Mouse (Mus musculus) myocyte (in vitro differentiated cells): ENCODE data around the gene Slc13a1. TPM values are rescaled to one million over a fixed set of nuclear protein-coding genes. Genes with fewer than 3 reads are reported as not detected.

Source experiments
- H3K27me3 ChIP-seq: one replicate; pipeline ENCODE4 v1.6.1; 2011; ENCODE audit not compliant: control insufficient read depth, insufficient read depth, insufficient read length
- H3K36me3 ChIP-seq: one replicate; pipeline ENCODE4 v1.6.1; 2011; ENCODE audit not compliant: control insufficient read depth, insufficient read depth
- H3K4me2 ChIP-seq: one replicate; pipeline ENCODE4 v1.6.1; 2011; ENCODE audit warnings: low read depth, control low read depth
- H3K4me3 ChIP-seq: one replicate; pipeline ENCODE4 v1.5.1; 2011; ENCODE audit warnings: mild to moderate bottlenecking, control low read depth, moderate library complexity
- H3K79me2 ChIP-seq: one replicate; pipeline ENCODE4 v1.6.1; 2011; ENCODE audit not compliant: control insufficient read depth, insufficient read depth
- H3ac ChIP-seq: one replicate; pipeline ENCODE4 v1.6.1; 2011; ENCODE audit not compliant: control insufficient read depth, insufficient read length
- CEBPB ChIP-seq: IDR thresholded peaks from 2 replicates; pipeline ENCODE4 v1.6.1; 2011; ENCODE audit warnings: mild to moderate bottlenecking, moderate library complexity; ENCODE audit not compliant: poor library complexity, insufficient read depth, severe bottlenecking
- E2F4 ChIP-seq: IDR thresholded peaks from one replicate; pipeline ENCODE4 v1.6.1; 2011; ENCODE audit warnings: mild to moderate bottlenecking, control low read depth, moderate library complexity; ENCODE audit not compliant: insufficient read depth
- MAX ChIP-seq: IDR thresholded peaks from one replicate; pipeline ENCODE4 v1.6.1; 2011; ENCODE audit warnings: low read depth, mild to moderate bottlenecking, control low read depth
- MYOD1 ChIP-seq, 3 experiments: IDR thresholded peaks; one replicate each; pipeline ENCODE4 v1.6.1; 2011; ENCODE audit warnings: control low read depth in 2 of 3, low read depth in 2 of 3, mild to moderate bottlenecking in 2 of 3, moderate library complexity in 1 of 3; ENCODE audit not compliant: insufficient read length in 2 of 3, control insufficient read depth in 1 of 3
- MYOG ChIP-seq, 3 experiments: IDR thresholded peaks; one replicate each; pipeline ENCODE4 v1.6.1; 2011; ENCODE audit warnings: control low read depth in 2 of 3, low read depth in 2 of 3, mild to moderate bottlenecking in 2 of 3; ENCODE audit not compliant: insufficient read length in 2 of 3, control insufficient read depth in 1 of 3, insufficient read depth in 1 of 3
- POLR2A ChIP-seq: IDR thresholded peaks from one replicate; pipeline ENCODE4 v1.6.1; 2011; ENCODE audit warnings: low read depth, mild to moderate bottlenecking, control low read depth, moderate library complexity; ENCODE audit not compliant: insufficient read length
- POLR2AphosphoS2 ChIP-seq: IDR thresholded peaks from one replicate; pipeline ENCODE4 v1.6.1; 2011; ENCODE audit warnings: low read depth, control low read depth; ENCODE audit not compliant: insufficient read length
- SRF ChIP-seq: IDR thresholded peaks from one replicate; pipeline ENCODE4 v1.6.1; 2011; ENCODE audit warnings: low read depth; ENCODE audit not compliant: control insufficient read depth, insufficient read length
- TCF12 ChIP-seq: IDR thresholded peaks from one replicate; pipeline ENCODE4 v1.6.1; 2011; ENCODE audit warnings: mild to moderate bottlenecking, control low read depth; ENCODE audit not compliant: poor library complexity, insufficient read depth, severe bottlenecking
- TCF3 ChIP-seq: IDR thresholded peaks from one replicate; pipeline ENCODE4 v1.6.1; 2011; ENCODE audit warnings: low read depth, control low read depth; ENCODE audit not compliant: insufficient read length
- USF1 ChIP-seq: IDR thresholded peaks from one replicate; pipeline ENCODE4 v1.6.1; 2011; ENCODE audit warnings: low read depth, mild to moderate bottlenecking, control low read depth, moderate library complexity
- polyA plus RNA-seq: library from polyadenylated mRNA; unstranded; fragments of >200 nt; fragmentation: generic; extraction: Trizol; gene quantifications from one replicate; pipeline ENCODE4 v1.2.1, GENCODE M21; 2012; ENCODE audit warnings: missing spikeins

Gene Slc13a1
- polyA plus RNA-seq, 1 experiment, result 0.11 TPM

DNA sequence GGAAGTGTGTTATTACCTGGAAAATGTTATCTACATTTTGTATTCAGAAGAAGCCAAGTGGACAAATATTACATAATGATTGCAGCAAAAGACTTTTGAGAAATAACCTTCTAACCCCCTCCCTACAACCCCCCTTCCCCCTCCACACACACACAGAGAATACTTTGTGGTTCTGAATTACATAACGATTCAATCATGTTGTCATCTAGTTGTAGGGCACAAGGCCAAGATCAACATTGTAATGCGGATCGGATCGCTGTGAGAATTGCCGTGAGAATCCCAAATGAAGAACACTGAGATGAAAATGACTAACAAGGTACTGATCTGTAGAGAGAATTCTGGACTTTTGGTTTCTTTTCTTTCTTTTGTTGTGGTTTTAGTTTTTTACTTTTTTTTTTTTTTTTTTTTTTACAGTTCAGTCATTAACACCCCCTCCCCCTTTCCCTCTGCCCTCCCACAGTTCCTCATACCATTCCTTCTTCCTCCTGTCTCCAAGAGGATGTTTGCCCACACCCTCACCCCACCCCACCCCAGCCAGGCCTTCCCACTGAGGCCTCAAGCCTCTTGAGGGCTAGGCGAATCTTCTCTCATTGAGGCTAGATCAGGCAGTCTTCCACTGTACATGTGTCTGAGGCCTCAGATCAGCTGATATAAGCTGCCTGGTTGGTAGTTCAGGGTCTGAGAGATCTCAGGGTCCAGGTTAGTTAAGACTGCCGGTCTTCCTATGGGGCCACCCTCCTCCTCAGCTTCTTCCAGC, 120.7 kb downstream of the Slc13a1 start:
- Histone ChIP-seq H3K79me2 (no peaks in the 10 kb centered on the region), H3K36me3 (no peaks in the 10 kb centered on the region), H3K4me3 (no peak overlapping the region), H3K27me3 (no peaks in the 10 kb centered on the region), H3K4me2 (no peak overlapping the region), H3ac (no peak overlapping the region)
- TF ChIP-seq USF1, result no peak
- TF ChIP-seq POLR2AphosphoS2, result no peak
- no peak for TF ChIP-seq TCF3
- no peak for TF ChIP-seq CEBPB
- TF ChIP-seq E2F4, result no peak
- TF ChIP-seq POLR2A, result no peak
- TF ChIP-seq MYOG (IDR thresholded peaks at IDR 0.05; ENCODE audit: control insufficient read depth in 1 of 3, insufficient read depth in 1 of 3, insufficient read length in 2 of 3, low read depth in 2 of 3), result no peak

DNA sequence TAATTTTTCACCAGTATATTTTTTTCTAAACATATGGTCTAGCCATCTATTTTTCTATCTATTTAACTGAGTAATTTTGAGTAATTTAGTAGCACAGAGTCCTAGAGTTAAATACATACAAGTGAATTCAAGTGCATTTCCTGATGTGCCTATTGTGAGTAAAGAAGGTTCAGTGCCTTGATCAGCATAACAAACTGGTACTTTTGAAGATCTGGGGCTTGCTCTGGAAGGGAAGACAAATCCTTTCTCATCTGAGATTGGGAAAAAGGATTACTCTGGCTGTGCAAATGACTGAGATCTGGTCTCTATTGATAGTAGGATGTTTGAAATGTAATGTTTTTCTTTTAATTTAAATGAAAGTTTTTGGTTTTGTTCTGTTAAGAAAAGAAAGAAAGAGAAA, 124.4 kb downstream of the Slc13a1 start:
- TF ChIP-seq MAX, result no peak
- TF ChIP-seq MYOD1 (IDR thresholded peaks at IDR 0.05; ENCODE audit: control insufficient read depth in 1 of 3, insufficient read length in 2 of 3, low read depth in 2 of 3), result no peak
- TF ChIP-seq CEBPB, result no peak
- no peak for TF ChIP-seq MYOG (IDR thresholded peaks at IDR 0.05; ENCODE audit: control insufficient read depth in 1 of 3, insufficient read depth in 1 of 3, insufficient read length in 2 of 3, low read depth in 2 of 3)
- TF ChIP-seq E2F4, result no peak
- no peak for TF ChIP-seq TCF12
- TF ChIP-seq SRF, result no peak
- Histone ChIP-seq H3K4me2 (no peak overlapping the region), H3ac (no peak overlapping the region), H3K4me3 (no peak overlapping the region), H3K79me2 (no peaks in the 10 kb centered on the region), H3K36me3 (no peaks in the 10 kb centered on the region), H3K27me3 (no peaks in the 10 kb centered on the region)

Other genes starting within 250 kb of the Slc13a1 start
- not detected for gene Tas2r118, start 198.0 kb downstream of the Slc13a1 start, polyA plus RNA-seq